Mouse (Mus musculus) cerebellum, adult 2 months (tissue): Measurements from ENCODE around the gene Pde3a.

ENCODE experiments used
- CTCF ChIP-seq: fragments of 200-500 bp; IDR thresholded peaks from 2 replicates; pipeline ENCODE4 v1.5.1; 2011; ENCODE audit warnings: low read depth, mild to moderate bottlenecking, control low read depth, low read length, moderate library complexity, borderline replicate concordance; ENCODE audit not compliant: insufficient read depth
- POLR2A ChIP-seq: fragments of 200-500 bp; IDR thresholded peaks from 2 replicates; pipeline ENCODE4 v1.6.1; 2011; ENCODE audit warnings: low read length, control low read depth, borderline replicate concordance; ENCODE audit not compliant: insufficient read depth

DNA sequence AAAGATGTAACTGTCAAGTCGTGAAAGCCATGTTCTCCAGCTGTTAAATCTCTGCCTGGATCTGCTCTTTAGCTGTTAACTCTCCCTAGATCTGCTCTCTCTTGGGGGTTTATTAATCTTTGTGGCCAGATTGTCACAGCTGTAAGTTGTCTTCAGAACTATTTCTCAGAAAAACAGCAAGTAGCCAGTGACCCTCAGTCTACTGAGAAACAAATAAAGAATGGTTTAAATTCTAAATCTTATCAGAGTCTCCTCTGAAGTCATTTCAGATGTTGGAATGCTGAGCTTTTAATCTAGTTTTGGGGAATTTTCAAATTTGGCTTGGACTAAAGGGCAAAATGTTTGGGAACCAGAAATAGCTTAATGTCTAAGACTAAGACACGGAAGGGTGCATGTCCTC lies 92.3 kb downstream of the Pde3a start:
- TF ChIP-seq POLR2A (no peak), CTCF (no peak)
